Mouse (Mus musculus): Measurements from ENCODE around the gene Slx4ip.
"Not testable (repeated sequence)": the region's sequence is repeated elsewhere in the genome, so short reads cannot be mapped to it uniquely, and the experiment has no call there.

Gene Slx4ip

DNA sequence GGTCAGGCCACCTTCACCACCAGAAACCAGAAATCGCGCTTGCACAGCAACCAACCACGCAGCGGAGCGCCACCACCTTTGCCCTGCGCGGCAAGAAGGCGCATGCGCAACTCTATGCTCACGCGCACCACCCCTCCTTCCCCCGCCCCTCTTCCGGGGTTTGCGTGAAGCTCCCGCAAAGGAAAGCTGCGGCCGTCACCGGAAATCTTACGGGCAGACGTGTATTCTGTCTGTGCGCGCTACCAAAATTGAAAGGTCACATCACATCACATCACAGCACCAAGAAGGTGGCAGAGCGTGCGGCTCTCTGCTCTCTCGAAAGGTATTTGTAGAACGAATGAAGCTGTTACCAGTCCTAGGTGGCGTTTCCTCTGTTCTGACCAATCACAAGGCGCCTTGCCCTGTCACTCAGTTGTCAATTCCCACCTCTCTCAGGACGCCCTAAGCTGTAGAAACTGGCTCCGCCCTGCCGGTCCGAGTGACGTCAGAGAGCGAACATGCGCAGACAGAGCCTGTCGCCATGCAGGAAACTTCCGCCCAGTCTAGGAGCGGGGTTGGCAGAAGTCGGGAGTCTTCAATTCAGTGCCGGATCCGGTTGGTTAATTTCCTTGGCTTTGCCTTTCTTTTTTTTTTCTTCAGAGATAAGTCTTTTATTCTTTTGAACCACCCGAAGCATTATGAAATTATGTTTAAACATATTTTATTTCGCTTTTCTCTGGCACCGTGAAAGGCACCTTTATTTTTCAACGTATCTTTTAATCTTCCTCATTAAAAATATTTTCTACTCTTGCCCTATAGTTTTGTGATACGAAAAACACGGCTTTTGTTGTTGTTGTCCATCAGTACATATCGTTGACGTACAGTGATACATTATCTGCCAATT, at the start of gene Slx4ip, which contains the start of the genes AL731706.1 and Mkks:
Gene Slx4ip (plus strand): TSS at position 151 of the 883 bp plus-strand sequence.
Gene AL731706.1 (minus strand): TSS at position 322 of the 883 bp plus-strand sequence.
Gene Mkks (minus strand): TSS at position 322 of the 883 bp plus-strand sequence.
- DNase-seq (ENCODE audit: low spot score): peak; percentile 96

DNA sequence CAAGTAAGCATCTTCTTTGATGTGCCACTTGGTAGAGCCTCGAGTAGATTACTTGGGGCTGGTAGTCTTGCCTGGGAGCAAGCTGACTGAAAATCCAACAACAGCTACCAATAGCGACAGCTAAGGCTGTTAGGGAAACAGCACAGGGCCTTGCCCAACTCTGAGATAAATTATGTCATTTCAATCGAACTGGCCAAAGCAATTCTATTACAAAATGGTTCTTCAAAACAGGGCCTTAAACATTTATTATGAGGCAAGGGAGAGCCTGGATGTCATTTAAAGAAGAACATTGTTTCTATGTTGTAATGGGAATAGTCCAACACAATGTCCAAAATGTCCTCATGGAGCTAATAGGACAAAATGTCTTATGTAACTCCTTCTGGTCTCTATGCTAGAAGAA, 40.7 kb upstream of the Slx4ip start:
- no peak for DNase-seq (ENCODE audit: low spot score)

DNA sequence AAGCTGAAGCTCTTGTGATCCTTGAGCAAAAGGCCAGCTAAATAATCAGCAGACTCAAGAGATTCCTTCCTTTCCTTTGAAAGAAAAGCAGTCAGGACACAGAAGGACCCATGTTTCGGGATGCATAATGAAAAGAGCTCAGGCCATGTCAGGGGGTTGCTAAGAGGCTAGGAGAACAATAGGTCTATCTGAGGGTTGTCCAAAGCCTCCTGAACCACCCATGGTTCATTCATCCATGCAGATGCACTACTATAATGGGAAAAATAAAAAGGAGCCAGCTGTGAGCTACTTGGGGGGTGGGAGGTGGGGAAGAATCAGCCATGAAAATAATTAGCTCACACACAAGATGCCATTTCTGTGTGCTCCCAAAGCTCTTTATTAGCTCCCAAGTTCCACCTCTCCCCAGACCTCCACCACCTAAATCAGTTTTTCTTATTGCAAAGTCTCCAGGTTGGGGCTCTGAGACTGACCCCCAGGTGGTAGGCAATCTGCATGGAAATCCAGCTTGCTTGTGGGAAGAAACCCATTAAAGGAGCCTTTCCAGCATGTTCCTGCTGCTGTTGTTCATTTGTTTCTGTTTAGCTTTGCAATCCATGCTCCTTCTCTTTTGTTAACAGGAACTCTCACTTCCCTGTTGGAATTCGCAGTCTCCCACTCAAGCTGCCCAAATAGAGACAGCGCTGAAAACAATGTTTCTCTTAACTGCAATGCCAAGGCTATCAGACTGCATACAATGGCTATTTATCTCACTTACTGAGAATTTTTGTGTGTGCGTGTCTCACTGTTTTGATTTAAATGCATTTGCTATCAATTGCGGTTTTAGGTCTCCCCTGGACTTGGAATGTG, 36.3 kb upstream of the Slx4ip start:
- no peak for DNase-seq (ENCODE audit: low spot score)

DNA sequence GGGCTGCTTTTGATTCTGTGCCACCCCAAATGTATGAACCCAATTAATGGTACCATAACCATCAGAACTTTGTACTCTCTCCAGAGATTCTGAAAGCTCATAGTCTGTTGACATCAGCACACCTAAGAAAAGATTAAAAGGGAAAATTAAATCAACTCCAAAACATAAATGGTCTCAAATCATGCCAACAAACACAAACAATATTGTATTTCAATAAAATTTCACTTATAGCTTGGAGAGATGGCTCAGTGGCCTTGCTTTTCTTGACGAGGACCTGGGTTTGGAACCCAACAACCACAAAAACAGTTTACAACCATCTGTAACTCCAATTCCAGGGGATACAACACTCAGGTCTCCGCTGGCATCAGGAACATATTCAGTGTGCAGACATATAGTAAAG, 5.4 kb upstream of the Slx4ip start, which contains the start of gene AL731706.2:
Gene AL731706.2 (minus strand): TSS at position 101 of the 400 bp plus-strand sequence.
- DNase-seq (ENCODE audit: low spot score): no peak

GRCm38 (mm10) chr2:136886846-136887245, 4.2 kb upstream of the Slx4ip start:
- no peak for DNase-seq (ENCODE audit: low spot score)

GRCm38 (mm10) chr2:136890716-136891067, 326 bp upstream of the Slx4ip start:
- DNase-seq (ENCODE audit: low spot score): not testable (repeated sequence)

- peak; percentile 69 for DNase-seq (ENCODE audit: low spot score)
These were observed 943 bp downstream of the Slx4ip start for GRCm38 (mm10) chr2:136891951-136892371.

- DNase-seq (ENCODE audit: low spot score): no peak
These were observed 3.5 kb downstream of the Slx4ip start for GRCm38 (mm10) chr2:136894494-136894893.

DNA sequence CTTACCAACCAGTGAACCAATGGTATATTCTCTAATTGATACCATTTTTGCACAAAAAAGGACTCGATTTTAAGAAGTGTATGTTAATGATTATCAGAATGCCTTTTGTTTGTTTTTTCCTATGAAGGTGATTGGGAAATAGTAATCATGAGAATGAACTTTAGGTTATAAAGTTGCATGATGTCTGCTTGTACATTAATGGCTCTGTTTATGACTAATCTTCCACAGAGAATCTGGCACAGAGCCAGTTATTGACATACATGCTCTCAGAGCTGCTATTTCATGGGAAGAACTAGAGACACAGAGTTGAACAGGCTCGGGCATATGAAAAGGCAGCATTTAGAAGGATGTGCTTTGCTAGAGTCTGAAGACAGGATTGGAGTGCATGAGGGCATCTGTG, 5.1 kb downstream of the Slx4ip start:
- DNase-seq (ENCODE audit: low spot score): no peak

DNA sequence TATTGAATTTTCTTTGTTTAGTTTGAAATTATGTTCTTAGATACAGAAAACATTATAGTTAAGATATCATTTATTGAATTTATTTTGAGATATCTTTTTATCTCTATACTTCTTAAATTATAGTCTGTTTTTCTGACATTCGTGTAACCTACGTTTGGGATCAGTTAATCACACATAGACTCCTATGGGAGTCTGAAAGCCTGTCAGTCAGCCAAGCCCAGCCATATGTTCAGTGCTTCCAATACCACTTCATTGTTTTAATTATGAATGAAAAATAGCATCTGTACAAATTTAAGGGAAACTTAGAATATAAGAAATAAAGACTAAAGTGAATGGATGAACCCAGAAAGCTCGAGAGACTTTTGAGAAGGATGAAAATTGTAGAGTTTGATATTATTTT, 17.6 kb downstream of the Slx4ip start:
- no peak for DNase-seq (ENCODE audit: low spot score)

- DNase-seq (ENCODE audit: low spot score): no peak
These were observed 18.3 kb downstream of the Slx4ip start for GRCm38 (mm10) chr2:136909298-136909697.

- no peak for DNase-seq (ENCODE audit: low spot score)
These were observed 21.0 kb downstream of the Slx4ip start for GRCm38 (mm10) chr2:136911958-136912411.

GRCm38 (mm10) chr2:136913021-136913420, 22.0 kb downstream of the Slx4ip start:
- DNase-seq (ENCODE audit: low spot score): no peak

- no peak for DNase-seq (ENCODE audit: low spot score)
These were observed 23.4 kb downstream of the Slx4ip start for GRCm38 (mm10) chr2:136914334-136914902.

DNA sequence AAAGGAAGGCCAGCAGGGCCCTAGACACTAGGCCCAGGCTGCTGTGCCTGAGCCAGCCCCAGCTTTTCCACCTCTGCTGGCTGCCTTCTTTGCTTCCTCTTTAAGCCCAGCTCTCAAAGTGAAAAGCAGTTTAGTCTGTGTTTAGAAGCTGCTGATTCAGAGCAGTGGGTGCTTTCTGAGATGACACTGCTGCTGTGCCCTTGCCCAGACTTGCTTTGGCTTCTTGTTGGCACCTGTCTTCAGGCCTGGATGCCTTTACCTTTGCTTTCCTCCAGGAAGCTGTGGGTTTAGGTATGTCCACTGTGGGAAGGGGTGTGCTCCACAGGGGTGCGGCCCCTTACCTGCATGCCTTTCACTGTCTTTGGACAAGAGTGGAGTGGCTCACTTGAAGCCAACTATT, 28.4 kb downstream of the Slx4ip start:
- DNase-seq (ENCODE audit: low spot score): no peak

GRCm38 (mm10) chr2:136920257-136920993, 29.4 kb downstream of the Slx4ip start:
- no peak for DNase-seq (ENCODE audit: low spot score)

- no peak for DNase-seq (ENCODE audit: low spot score)
These were observed 30.0 kb downstream of the Slx4ip start for GRCm38 (mm10) chr2:136921003-136921408.

DNA sequence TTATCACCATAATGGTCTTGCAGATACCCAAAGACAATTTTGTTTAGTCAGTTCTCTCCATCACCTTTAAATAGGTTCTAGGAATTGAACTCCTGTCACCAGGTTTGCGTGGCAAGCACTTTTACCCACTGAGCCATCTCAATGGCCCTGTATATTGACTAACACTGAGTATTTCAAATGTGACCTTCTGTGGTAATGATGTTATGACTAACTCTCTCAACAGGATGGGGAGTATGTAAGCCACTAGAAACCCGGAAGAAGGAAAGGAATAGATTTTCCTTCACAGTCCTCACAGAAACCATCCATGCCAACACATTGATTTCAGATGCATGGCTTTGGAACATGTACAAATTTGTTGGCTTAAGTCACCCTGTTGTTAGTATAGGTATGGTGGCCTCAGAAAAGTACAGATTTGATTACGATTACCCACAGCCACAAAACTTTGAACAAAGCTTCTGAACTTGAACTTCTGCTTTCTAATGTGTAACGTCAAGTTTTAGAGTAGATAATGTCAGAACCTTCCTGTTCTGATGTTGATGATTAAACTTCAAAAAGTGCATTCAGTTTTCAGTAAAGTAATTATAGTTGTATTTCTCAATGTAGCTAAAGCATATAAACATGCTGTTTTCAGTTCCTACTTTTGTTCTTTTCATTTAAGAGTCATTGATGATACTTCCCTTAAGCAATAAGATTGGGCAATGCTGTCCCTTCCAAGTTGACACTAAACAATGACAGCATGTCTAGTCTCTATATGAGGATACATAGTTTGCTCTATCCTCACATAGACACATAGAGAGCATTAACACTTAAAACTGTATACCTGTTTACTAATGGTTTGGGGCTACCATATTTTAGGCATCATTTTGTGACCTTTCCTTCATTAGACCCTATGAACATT, 45.6 kb downstream of the Slx4ip start:
- DNase-seq (ENCODE audit: low spot score): no peak

DNA sequence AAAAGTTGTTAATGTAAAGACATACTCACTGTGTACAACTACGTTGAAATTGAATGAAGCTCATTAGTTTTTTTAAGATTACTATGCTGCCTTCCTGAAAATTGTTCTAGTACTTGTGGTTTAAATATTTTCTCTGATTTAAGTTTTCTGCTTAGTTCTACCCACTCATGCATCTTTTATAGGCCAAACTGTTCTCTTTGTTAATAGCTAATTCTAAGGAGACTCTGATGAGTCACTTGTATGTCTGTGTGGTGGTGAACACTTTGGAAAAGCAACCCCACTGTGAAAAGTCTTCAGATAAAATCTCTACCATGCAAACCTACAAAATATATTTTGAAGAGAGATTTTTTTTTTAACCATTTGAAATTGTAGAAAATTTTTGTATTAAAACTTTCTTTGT, 47.2 kb downstream of the Slx4ip start:
- DNase-seq (ENCODE audit: low spot score): no peak

- DNase-seq (ENCODE audit: low spot score): no peak
These were observed 55.3 kb downstream of the Slx4ip start for GRCm38 (mm10) chr2:136946297-136946696.
